Mouse (Mus musculus): Measurements from ENCODE around the gene Tbxas1. TPM values are rescaled to one million over a fixed set of nuclear protein-coding genes. Genes with fewer than 3 reads are reported as not detected.

Gene Tbxas1
- total RNA-seq, 2 experiments from 2014 or later, result 2.8 TPM

GRCm38 (mm10) chr6:39017942-39018341, 142.7 kb downstream of the Tbxas1 start:
- Histone ChIP-seq H3K4me3 (no peak overlapping the region), H3K27ac (no peak overlapping the region)
- no peak for TF ChIP-seq CTCF (conservative IDR thresholded peaks at IDR 0.05)
- no peak for DNase-seq (ENCODE audit: low spot score in 2 of 2)

DNA sequence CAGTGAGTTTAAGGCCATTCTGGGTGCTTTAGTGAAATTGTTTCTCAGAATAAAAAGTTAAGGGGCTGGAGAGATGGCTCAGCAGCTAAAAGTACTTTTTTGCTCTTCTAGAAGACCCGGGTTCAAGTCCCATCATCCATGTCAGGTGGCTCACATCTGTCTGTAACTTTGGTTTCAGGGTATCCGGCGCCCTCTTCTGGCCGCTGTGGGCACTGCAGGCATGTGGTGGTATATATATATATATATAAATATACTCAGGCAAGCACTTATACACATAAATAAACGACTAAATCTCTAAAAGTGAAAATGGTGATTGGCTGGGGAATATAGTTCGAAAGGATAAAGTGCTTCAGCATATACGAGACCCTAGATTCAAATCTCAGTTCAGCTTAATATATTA, 143.6 kb downstream of the Tbxas1 start:
- peak; percentile 72 for TF ChIP-seq CTCF (conservative IDR thresholded peaks at IDR 0.05)
- DNase-seq (ENCODE audit: low spot score in 2 of 2), result no peak
- no peak overlapping the region for H3K27ac ChIP-seq
- no peak overlapping the region for H3K4me3 ChIP-seq

GRCm38 (mm10) chr6:39019219-39019618, 144.0 kb downstream of the Tbxas1 start:
- DNase-seq (ENCODE audit: low spot score in 2 of 2), result peak; percentile 21 to 32
- Histone ChIP-seq H3K4me3 (no peak overlapping the region), H3K27ac (no peak overlapping the region)
- no peak for TF ChIP-seq CTCF (conservative IDR thresholded peaks at IDR 0.05)

DNA sequence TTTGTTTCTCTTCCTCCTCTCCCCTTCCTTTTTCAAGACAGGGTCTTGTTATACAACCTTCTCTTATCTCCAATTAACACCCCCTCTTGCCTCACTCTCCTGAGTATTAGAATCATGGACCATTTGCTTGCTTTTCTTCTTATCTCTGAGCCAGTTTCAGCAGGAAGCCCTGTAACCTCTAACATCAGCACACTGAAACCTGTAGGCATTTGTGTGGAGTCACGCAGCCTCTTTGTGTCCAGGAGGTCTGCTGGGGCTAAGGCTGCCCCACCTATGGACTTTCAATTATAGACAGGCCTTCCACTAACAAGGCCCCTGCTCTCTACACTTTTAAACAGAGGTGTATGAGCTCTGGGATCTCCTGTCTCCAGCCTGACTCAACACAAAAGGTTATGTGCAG, 146.7 kb downstream of the Tbxas1 start:
- no peak overlapping the region for H3K27ac ChIP-seq
- no peak for TF ChIP-seq CTCF (conservative IDR thresholded peaks at IDR 0.05)

DNA sequence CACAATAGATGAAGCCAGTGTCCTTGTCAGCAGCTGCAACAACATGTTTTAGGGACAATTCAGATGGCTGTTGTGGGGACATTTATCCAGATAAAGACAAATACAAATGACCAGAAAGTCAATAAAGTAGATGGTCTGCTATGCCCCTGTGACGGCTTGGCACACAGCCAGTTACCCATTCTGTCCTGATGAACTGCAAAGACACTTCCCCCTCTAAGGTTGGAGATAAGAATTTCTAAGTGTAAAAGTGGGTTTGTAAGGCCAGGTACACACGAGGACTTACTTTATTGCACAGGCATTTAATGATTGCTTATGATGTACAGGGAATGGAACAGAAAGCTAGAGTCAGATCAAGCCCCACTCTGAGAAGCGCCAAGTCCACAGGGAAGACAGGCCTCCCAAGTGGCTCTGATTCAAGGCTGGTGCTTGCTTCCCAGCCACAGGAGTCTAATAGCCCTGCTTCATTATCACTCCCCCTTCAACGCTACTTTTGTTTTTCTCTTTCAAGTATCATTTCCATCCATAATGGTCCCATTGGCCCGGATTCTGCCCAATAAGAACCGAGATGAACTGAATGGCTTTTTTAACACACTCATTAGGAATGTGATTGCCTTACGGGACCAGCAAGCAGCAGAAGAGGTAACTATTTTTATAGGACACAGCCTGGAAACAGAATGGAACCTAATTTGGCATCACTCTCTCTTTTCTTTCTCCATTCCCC, 147.4 kb downstream of the Tbxas1 start:
- no peak for TF ChIP-seq CTCF (conservative IDR thresholded peaks at IDR 0.05)
- Histone ChIP-seq H3K27ac (no peak overlapping the region), H3K4me3 (no peak overlapping the region)
- DNase-seq (ENCODE audit: low spot score in 2 of 2), result no peak

More for the DNA sequence above, 146.7 kb downstream of the Tbxas1 start:
- H3K4me3 ChIP-seq, result no peak overlapping the region
- no peak for DNase-seq (ENCODE audit: low spot score in 2 of 2)

DNA sequence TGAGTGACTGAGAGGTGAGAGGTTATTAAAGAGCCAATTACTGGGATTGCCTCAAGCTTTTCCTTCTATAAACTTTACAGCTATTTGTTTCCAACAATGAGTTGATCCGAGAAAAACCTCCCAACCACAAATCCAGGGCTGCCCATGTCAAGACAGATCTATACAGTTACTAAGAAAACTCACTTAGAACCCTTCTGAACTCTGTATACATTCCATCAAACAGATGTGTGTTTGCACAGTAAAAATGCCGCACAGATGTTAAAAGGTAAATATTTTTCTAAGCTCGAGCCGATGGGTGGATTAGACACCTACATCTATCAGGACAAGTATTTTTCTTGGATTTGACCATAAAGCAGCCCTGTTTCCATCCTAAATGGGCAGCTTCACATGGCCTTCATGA, 149.4 kb downstream of the Tbxas1 start:
- TF ChIP-seq CTCF (conservative IDR thresholded peaks at IDR 0.05), result no peak
- Histone ChIP-seq H3K4me3 (no peak overlapping the region), H3K27ac (no peak overlapping the region)
- DNase-seq (ENCODE audit: low spot score in 2 of 2), result no peak

GRCm38 (mm10) chr6:39025038-39025437, 149.8 kb downstream of the Tbxas1 start:
- H3K27ac ChIP-seq, result no peak overlapping the region
- H3K4me3 ChIP-seq, result no peak overlapping the region
- no peak for TF ChIP-seq CTCF (conservative IDR thresholded peaks at IDR 0.05)
- DNase-seq (ENCODE audit: low spot score in 2 of 2), result no peak

GRCm38 (mm10) chr6:39030714-39031113, 155.5 kb downstream of the Tbxas1 start:
- Histone ChIP-seq H3K4me3 (no peak overlapping the region), H3K27ac (no peak overlapping the region)
- no peak for TF ChIP-seq CTCF (conservative IDR thresholded peaks at IDR 0.05)
- no peak for DNase-seq (ENCODE audit: low spot score in 2 of 2)

DNA sequence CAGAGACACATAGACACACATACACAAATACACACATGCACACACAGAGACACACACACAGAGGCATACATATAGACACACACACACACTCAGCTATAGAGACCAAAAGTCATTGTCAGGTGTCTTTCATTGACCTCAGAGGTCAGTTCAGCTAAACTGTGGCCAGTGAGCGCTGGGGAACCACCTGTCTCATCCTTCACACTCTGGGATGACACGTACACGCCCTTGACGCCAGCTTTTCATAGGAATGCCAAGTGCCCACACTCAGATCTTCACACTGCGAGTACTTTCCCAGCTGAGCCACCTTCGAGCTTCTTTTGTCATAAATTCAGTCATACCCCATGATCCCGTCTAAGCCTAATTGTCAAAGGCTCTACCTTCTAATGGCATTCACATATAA, 158.5 kb downstream of the Tbxas1 start:
- Histone ChIP-seq H3K27ac (no peak overlapping the region), H3K4me3 (no peak overlapping the region)
- no peak for DNase-seq (ENCODE audit: low spot score in 2 of 2)
- TF ChIP-seq CTCF (conservative IDR thresholded peaks at IDR 0.05), result no peak

DNA sequence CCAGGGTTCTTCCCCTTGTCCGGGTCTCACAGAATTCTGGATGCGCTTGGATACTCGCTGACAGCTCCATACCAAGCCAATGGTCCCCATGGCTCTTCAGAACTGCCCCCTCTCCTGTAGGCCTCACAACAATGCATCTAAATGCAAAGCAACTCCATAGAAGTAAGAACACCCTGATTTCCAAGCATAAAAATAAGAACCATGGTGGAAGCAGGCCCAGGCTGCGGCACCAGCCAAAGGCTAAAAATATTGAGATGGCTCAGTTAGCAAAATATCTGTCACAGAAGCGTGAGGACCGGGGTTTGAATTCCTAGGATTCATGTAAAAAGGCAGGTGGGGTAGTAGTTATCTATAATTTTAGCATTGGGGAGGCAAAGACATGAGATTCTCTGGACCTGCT, 159.8 kb downstream of the Tbxas1 start:
- TF ChIP-seq CTCF (conservative IDR thresholded peaks at IDR 0.05), result no peak
- no peak overlapping the region for H3K27ac ChIP-seq
- DNase-seq (ENCODE audit: low spot score in 2 of 2), result no peak
- H3K4me3 ChIP-seq, result no peak overlapping the region

GRCm38 (mm10) chr6:39036204-39036603, 161.0 kb downstream of the Tbxas1 start:
- TF ChIP-seq CTCF (conservative IDR thresholded peaks at IDR 0.05), result no peak
- no peak for DNase-seq (ENCODE audit: low spot score in 2 of 2)
- Histone ChIP-seq H3K27ac (no peak overlapping the region), H3K4me3 (no peak overlapping the region)

DNA sequence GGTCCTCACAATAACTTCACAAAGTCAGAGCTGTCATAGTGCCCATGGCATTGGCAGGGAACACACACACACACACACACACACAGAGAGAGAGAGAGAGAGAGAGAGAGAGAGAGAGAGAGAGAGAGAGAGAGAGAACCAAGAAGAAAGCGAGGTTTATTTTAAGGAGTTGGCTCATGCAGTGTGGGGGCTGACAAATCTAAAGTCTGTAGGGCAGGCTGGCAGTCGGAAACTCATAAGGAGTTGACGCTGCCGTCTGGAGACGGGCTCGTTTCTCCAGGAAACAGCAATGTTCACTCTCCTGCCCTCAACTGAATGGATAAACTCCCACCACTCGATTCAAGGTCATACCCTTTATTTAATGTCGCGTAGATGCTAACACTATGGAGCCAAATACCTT, 165.2 kb downstream of the Tbxas1 start:
- peak in 1 of 2 experiments; percentile 20 for DNase-seq (ENCODE audit: low spot score in 2 of 2)
- Histone ChIP-seq H3K4me3 (no peak overlapping the region), H3K27ac (no peak overlapping the region)
- TF ChIP-seq CTCF (conservative IDR thresholded peaks at IDR 0.05), result no peak

GRCm38 (mm10) chr6:39049141-39049540, 173.9 kb downstream of the Tbxas1 start:
- TF ChIP-seq CTCF (conservative IDR thresholded peaks at IDR 0.05), result no peak
- Histone ChIP-seq H3K27ac (no peak overlapping the region), H3K4me3 (no peak overlapping the region)
- no peak for DNase-seq (ENCODE audit: low spot score in 2 of 2)

DNA sequence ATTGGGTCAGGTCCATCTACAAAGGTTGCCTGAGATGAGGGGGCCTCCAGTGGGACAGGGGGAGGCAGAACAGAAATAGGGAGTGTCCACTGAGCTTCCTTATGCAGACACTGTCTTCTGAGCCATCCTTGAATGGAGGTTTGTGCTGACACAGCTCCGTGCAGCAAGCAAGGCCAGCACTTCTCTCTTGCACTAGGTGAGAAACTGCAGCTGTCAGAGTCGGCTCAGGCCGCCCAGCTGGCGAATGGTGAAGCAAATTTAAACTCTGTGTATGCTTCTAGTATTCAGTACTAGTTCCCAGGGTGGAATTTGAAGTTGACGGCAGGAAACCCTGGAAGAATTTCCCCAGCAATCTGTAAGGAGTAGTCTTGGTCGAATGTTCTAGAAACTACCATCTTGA, 175.6 kb downstream of the Tbxas1 start:
- Histone ChIP-seq H3K4me3 (no peak overlapping the region), H3K27ac (no peak overlapping the region)
- no peak for TF ChIP-seq CTCF (conservative IDR thresholded peaks at IDR 0.05)
- no peak for DNase-seq (ENCODE audit: low spot score in 2 of 2)
